Mouse (Mus musculus): Measurements from ENCODE around the gene Sox5. TPM values are rescaled to one million over a fixed set of nuclear protein-coding genes. Genes with fewer than 3 reads are reported as not detected.

Gene Sox5
- polyA plus RNA-seq, 2 experiments from 2014 or later: 0.07 to 0.08 TPM

DNA sequence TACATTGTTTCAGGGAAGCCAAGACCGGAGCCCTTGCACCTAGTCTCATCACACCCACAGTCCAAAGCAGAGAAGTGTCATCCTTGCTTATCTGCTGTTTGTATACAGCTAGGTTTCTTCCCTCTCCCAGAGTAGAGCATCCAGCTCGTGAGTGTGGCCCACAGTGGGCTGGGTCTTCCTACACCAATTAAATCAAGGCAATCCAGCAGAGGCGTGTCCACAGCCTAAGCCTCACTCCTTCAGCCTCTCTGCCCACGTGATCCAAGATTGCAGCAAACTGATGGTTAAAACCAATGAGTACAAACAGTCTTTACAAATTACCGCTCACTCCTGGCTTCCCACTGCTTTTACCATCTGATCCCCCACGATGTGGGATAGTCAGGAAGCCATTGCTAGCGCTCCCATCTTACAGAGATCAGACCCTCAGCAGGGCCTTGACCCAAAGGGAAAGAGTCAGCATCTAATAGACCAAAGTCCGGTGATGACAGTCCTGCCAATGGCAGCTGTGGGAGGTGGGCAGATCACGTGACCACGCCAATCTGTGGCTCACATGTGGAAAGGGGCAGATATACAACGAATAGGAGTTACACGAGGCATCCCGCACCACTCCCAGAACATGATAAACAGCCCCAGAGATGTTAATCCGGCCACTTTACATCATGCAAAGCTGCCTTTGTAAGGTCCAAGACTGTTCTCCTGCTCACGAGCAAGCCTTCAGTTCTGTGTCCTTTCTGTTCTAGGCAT is 9.4 kb downstream of the Sox5 start:
- no peak for ATAC-seq

GRCm38 (mm10) chr6:144769060-144769459 is 12.7 kb downstream of the Sox5 start:
- no peak for ATAC-seq

- no peak for ATAC-seq
These were observed 19.9 kb downstream of the Sox5 start for GRCm38 (mm10) chr6:144761902-144762301.

DNA sequence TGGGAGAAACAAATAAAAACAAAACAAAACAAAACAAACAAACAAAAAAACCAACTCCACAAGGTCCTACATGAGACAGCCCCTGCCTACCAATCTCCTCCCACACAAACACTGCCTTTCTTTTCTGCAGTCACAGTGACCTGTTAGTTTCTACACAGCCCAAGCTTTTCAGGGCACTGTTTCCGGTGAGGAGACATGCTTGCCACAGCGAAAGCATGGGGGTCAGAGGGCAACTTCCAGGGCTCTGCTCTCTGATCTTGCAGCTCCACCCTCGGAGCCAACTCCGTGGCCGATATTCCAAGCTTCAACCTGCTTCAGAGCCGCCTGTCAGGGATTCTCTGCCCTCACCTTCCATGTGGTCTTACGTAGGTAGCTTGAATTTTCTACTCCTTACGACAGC is 22.6 kb downstream of the Sox5 start:
- no peak for ATAC-seq

GRCm38 (mm10) chr6:144757414-144757813 is 24.4 kb downstream of the Sox5 start:
- no peak for ATAC-seq

DNA sequence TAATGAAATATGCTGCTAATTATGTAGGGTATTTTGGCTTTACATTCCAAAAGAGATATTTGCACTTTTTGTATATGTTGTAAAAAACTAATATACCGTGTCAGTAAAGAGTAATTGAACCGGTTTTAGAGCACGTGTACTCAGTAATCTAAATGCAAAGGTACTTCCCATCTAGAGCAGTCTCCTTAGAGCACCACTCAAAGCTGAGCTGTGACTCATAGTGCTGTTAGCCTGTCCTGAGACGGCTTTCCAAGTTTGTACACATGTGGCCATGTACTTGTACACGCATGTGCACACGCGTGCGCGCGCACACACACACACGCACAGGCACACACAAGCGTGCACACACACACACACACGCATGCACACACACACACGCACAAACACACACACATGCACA is 25.3 kb downstream of the Sox5 start:
- no peak for ATAC-seq

- no peak for ATAC-seq
These were observed 26.5 kb downstream of the Sox5 start for GRCm38 (mm10) chr6:144755304-144755703.

DNA sequence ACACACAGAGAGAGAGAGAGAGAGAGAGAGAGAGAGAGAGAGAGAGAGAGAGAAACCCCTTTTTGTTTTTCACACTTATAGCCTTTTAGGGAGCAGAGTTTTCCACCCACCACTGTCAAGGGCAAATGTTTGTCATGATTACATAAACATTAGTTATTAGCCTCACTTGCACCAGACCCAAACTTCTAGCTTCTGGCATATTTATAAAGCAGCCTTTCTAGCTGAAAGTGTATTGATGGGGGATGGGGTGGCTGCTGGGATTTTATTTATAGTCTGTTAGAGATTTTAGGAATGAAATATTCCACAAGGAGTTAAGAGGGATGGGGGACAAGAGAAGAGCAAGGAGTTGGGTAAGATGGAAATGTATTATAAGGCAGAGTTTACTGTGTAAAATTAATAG is 27.4 kb downstream of the Sox5 start:
- no peak for ATAC-seq

- no peak for ATAC-seq
These were observed 27.8 kb downstream of the Sox5 start for GRCm38 (mm10) chr6:144753963-144754296.

DNA sequence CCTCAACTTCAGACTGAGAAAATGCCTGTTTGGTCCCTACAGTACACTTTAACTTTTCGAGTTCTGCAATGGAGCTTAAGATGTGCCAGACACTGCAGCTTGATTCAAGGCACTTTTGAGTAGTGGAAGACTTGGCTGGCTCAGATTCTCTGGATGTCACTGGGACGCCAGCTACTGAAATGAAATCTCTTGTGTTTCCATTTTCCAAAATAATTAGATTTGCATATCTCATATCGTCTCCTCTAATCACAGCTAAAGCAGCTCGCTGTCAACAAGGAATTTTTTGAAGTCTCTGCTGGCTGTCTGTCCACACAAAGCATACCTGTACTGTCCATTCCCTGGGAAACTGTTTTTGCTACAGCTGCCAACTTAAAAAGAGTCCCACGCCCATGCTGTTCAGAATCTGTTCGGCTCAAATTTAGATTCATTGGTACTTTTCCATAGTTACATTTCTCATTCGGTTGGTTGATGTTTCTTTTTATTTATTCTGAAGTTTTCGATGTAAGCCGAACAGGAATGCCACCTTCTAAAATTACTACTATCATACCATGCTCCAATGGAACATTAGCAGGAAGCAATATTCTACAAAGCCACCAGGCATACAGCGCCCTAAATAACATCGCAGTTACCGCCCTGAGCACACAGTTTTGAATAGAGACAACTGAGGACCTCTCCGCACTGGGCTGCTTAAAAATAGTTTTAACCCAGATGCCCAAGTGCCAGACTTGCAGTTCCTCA is 28.4 kb downstream of the Sox5 start:
- no peak for ATAC-seq

DNA sequence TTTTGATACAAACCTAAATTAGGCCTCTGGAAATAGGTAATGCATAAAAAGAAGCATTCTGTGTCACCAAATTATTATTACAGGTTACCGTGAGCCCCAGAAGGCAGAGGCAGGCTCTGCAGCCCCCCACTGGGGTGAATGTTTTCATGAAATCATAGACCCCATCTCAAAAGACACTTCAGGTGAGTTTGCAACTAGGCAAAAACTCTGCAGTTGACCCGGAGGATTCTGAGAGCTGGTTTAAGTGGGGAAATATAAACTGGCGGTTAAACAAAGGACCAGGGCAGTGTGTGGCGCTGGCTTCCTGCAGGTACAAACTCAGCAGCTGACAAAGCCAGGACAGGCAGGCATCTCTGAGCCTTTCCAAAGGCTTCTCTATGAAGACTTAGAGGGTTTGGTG is 30.2 kb downstream of the Sox5 start:
- ATAC-seq: no peak

GRCm38 (mm10) chr6:144750197-144750596 is 31.6 kb downstream of the Sox5 start:
- ATAC-seq: no peak

DNA sequence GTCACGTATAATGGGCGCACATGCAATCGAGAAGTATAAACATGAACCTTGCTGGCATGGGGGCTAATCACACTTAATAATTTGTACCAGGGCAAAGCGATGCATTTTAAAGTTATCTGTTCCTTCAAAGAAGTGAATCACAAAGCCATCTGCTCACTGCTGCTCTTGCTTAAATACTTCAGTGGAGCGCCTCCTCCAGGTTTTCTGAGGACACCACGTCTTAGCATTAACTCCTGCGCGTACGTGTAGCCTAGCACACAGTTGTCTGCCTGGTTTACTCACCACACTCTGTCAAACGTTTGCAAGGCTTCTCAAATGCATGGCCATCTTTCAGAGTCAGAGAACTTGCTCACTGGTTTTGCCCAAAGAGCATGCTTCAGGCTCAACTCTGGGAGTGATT is 35.3 kb downstream of the Sox5 start:
- ATAC-seq: no peak

DNA sequence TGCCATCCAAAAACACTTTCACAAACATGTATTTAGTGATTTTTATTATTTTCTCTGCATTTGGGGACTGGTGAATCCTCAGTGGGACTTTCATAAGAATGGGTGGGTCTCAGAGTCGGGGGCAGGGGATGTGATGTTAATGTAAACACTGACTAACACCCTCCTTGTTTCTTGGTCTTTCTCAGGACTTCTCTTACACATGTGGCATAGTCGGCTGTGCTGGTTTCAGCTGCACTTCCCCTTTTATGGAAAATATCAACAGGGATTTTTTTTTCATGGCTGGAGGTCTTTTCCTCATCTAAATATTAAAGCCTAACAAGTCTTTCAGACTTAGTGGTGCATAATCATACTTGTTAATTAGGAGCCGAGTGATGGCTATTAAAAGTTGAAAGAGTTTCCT is 39.2 kb downstream of the Sox5 start:
- ATAC-seq: no peak

DNA sequence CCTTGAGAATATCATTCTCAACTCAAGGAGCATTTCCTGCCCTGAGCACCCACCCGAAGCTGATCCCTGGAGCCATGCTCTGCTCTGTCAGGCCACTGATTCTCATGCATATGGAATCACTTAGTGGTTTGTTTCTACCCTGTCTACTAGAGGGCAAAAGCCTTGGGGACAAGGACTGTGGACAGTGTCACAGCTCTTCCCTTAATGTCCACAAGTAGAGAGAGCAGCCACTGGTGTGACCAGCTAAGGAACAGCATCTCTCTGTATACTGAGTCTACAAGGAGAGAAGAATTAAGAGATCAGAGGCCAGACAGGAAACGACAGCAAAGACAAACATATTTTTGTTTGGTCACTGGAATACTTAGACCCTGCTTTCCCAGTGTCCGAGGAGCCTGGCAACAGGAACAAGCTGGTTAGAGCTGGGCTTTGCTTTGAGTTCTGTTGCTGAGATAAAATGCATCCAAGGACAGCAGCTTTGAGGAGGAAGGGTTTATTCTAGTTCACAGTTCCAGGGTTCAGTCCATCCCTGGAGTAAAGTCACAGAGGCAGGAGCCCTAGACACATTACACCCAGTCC is 40.6 kb downstream of the Sox5 start:
- ATAC-seq: no peak

DNA sequence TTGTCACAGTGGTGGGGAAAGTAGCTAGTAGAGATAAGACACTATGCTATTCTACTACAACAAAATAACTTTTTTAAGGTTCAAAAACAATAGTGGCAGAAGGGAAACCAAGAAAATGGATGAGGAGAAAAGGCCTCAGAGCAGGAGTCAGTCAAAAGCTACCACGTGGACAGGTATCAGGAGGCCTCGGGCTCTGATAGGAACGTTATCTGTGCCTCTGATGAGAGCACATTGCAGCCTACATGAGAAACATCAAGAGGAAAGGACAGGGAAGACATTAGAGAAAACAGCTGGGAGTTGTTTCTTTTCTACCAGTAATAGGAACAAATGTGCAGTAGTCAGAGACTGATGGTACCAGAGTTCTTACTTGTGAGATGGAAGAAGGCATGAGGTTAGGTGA is 41.4 kb downstream of the Sox5 start:
- no peak for ATAC-seq

DNA sequence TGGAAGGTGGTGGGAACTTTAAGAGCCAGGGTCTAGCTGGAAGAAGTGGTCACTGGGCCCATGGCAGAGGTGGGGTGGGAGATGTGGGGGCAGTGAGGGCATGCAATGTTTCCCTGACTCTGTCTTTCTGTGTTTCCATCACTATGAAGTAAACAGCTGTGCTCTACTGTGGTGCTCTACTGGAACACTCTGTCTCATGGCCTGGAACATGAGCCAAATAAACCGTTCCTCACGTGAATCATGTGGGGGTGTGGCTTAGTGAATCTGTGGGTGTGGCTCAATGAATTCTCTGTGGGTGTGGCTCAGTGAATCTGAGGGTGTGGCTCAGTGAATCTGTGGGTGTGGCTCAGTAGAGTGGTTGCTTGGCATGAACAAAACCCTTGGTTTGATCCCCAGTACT is 42.0 kb downstream of the Sox5 start:
- ATAC-seq: no peak

GRCm38 (mm10) chr6:144737786-144738185 is 44.0 kb downstream of the Sox5 start:
- no peak for ATAC-seq

DNA sequence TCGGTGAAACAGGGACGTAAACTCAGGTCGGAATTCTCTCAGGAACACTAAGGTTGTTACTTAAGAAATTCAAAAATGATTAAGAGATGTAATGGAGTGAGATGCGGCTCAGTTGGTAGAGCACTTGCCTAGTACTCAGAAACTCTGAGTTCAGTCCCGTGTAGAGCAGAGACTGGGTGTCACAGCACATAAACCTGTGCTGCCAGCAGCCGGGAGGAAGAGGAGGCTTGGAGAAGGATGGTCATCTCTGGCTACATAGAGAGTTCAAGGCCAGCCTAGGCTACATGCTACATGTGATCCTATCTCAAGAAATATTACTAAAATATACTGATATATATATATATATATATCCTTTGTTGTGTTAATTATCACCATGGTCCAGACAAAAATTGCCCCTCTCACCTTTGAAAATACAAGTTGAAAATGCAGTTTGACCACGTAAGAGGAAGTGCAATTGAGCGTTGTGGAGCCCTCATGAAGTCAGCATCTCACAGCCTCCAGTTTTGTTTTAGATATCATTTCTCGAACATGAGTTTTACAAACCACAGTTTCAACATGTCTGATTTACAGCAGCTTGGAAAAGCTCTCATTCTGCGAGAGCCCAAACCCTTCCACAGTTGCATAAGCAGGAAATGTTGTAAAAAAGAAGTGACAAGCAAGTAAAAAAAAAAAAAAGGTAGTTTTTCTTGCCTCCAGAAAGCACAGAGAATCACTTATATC is 50.4 kb downstream of the Sox5 start:
- no peak for ATAC-seq

- no peak for ATAC-seq
These were observed 58.1 kb downstream of the Sox5 start for GRCm38 (mm10) chr6:144723530-144724144.

GRCm38 (mm10) chr6:144723024-144723423 is 58.8 kb downstream of the Sox5 start:
- ATAC-seq: no peak

GRCm38 (mm10) chr6:144720846-144721245 is 60.9 kb downstream of the Sox5 start:
- no peak for ATAC-seq

DNA sequence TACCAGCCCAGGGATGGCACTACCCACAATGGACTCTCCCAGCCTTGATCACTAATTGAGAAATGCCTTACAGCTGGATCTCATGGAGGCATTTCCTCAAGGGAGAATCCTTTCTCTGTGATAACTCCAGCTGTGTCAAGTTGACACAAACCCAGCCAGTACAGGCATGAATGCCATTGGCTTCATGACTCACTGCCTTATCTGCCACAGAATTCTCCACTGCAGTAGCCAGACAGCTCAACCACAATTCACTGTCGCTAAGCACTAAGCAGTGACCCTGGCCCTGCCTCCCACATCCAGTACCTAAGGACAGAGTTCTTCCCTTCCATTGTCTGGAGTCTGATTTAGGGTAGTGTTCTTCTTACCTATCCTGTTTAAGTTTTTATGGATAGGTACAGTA is 65.4 kb downstream of the Sox5 start:
- ATAC-seq: no peak

Measured in CD4-positive, CD25-positive, alpha-beta regulatory T cell, adult 4 months (primary cell).